Mouse (Mus musculus): ENCODE measurements around the gene Skint11.
"Not testable (repeated sequence)": the region's sequence is repeated elsewhere in the genome, so short reads cannot be mapped to it uniquely, and the experiment has no call there.

Gene Skint11

DNA sequence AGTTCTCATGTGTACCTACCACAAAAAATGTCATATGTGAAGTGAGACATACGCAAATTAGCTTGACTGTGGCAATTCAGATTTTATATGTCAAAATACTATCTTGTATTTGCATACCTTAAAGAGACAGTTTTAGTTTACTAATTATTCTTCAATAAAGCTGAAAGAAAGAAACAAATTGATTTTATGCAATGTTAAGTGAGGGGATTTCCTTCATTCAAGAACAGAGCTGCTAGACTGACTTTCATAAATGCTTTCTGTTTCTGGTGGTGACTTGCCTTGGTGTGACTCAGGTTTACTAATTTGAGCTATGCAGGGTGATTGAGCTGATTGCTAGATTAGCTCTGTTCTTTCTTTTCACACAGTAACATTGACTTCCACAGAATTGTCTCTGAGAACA is at the start of gene Skint11:
Skint11 (plus strand) TSS at position 301 of the 400 bp plus-strand sequence.
- no peak for DNase-seq (ENCODE audit: low spot score in 2 of 2)

DNA sequence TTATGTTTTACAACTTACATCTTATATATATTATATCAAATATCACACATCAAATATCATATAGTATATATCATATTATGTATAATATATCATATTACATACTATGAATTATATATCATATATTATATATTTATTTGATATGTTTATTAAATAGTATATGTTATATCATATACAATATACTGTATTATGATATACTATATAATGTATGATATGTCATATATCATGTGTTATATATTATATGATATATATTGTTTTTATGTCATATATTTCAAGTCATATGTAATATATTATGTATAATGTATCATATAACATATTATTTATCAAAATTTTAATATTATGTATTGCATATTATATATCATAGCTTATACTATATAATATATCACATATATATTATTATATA is 2.0 kb upstream of the Skint11 start:
- DNase-seq (ENCODE audit: low spot score in 2 of 2), result no peak

DNA sequence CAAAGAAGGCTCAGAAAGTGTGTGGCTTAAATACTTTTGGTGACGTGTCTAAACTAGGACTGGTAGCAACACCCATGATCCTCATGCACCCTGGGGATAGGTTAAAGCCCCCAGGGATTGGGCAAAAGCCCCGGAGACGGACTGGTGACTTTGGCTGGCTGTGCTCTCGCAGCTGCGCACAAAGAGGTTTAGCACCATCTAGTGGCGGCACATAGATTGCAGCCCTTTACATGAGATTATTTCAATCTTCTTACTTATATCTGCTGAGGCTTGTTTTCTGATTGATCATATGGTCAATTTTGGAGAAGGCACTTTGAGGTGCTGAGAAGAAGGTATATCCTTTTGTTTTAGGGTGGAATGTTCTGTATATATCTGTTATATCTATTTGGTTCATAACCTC is 9.7 kb downstream of the Skint11 start:
- not testable (repeated sequence) for DNase-seq (ENCODE audit: low spot score in 2 of 2)

DNA sequence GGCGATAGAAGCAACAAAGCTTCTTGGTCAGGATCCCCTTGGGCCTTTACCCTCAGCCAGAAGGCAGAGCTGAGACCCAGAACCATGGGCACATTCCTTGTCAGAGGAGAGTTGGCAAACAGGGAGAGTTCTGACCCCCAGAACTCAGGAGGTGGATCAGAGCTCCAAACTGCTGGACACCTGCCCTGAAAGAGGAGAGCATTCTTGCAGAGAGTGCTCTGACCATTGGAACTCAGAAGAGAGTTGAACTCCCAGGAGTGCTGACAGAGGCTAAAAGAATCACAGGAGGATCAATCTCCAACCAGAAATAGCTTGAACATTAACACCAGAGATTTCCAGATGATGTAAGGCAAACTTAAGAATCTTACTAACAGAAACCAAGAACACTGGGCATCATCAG is 93.7 kb downstream of the Skint11 start:
- DNase-seq (ENCODE audit: low spot score in 2 of 2), result not testable (repeated sequence)
